Mouse (Mus musculus) heart, postnatal 4 days (tissue): ENCODE data around the gene Ift172. TPM values are rescaled to one million over a fixed set of nuclear protein-coding genes. Genes with fewer than 3 reads are reported as not detected.

Source experiments
- DNase-seq: peaks from one replicate; pipeline ENCODE4 v3.0.0; 2021
- total RNA-seq, 2 experiments: library from RNA; stranded (reverse); gene quantifications; 2 replicates each; pipeline ENCODE4 v1.2.3; 2021

Gene Ift172
- total RNA-seq, result 10 to 100 TPM; 27.1 to 38.4 TPM

GRCm38 (mm10) chr5:31290521-31291360 is at the start of gene Ift172:
Gene Ift172, minus strand, starts transcription at chr5:31291116.
- peak; percentile 97 for DNase-seq

GRCm38 (mm10) chr5:31328255-31328654 is 37.3 kb upstream of the Ift172 start:
- peak; percentile 77 for DNase-seq

- DNase-seq, result no peak
Observed at GRCm38 (mm10) chr5:31326850-31327249, 35.9 kb upstream of the Ift172 start.

- DNase-seq, result no peak
Observed at GRCm38 (mm10) chr5:31324085-31324484, 33.2 kb upstream of the Ift172 start.

- DNase-seq, result no peak
Observed at GRCm38 (mm10) chr5:31322776-31323175, 31.9 kb upstream of the Ift172 start.

GRCm38 (mm10) chr5:31312806-31313205 is 21.9 kb upstream of the Ift172 start:
- DNase-seq, result no peak

- no peak for DNase-seq
Observed at GRCm38 (mm10) chr5:31303093-31303492, 12.2 kb upstream of the Ift172 start.

GRCm38 (mm10) chr5:31301866-31302265 is 10.9 kb upstream of the Ift172 start:
- no peak for DNase-seq

- no peak for DNase-seq
Observed at GRCm38 (mm10) chr5:31298486-31298885, 7.6 kb upstream of the Ift172 start.

- no peak for DNase-seq
Observed at GRCm38 (mm10) chr5:31297981-31298380, 7.1 kb upstream of the Ift172 start.

- DNase-seq, result no peak
Observed at GRCm38 (mm10) chr5:31297047-31297757, 6.3 kb upstream of the Ift172 start, which contains the start of gene Gckr. Gene Gckr, plus strand, starts transcription at chr5:31297443.

GRCm38 (mm10) chr5:31295606-31296141 is 4.8 kb upstream of the Ift172 start, which contains the start of gene Fndc4:
Gene Fndc4, minus strand, starts transcription at chr5:31296080.
- DNase-seq, result peak; percentile 43

GRCm38 (mm10) chr5:31294964-31295605 is 4.2 kb upstream of the Ift172 start:
- peak; percentile 10 for DNase-seq

GRCm38 (mm10) chr5:31291361-31291688 is 409 bp upstream of the Ift172 start:
- no peak for DNase-seq

GRCm38 (mm10) chr5:31289626-31290230 is 1.2 kb downstream of the Ift172 start:
- no peak for DNase-seq

GRCm38 (mm10) chr5:31288655-31289054 is 2.3 kb downstream of the Ift172 start:
- DNase-seq, result no peak

- no peak for DNase-seq
Observed at GRCm38 (mm10) chr5:31288225-31288624, 2.7 kb downstream of the Ift172 start.

- DNase-seq, result no peak
Observed at GRCm38 (mm10) chr5:31279245-31279988, 11.5 kb downstream of the Ift172 start.

GRCm38 (mm10) chr5:31273018-31273417 is 17.9 kb downstream of the Ift172 start:
- DNase-seq, result no peak

- no peak for DNase-seq
Observed at GRCm38 (mm10) chr5:31267686-31268085, 23.2 kb downstream of the Ift172 start.

- DNase-seq, result peak; percentile 50
Observed at GRCm38 (mm10) chr5:31266101-31266500, 24.8 kb downstream of the Ift172 start.

- DNase-seq, result no peak
Observed at GRCm38 (mm10) chr5:31257616-31258015, 33.3 kb downstream of the Ift172 start.
